Mouse (Mus musculus): ENCODE measurements at regions not wholly inside any gene's neighbourhood (a gene's known extent, or its start where the extent isn't known, plus 50 kb on each side); places are given as distances from the start of the nearest gene placed in this dataset.

- ATAC-seq: no peak
Measured at GRCm38 (mm10) chr3:60698189-60698588, 225.6 kb downstream of the Mbnl1 start.

GRCm38 (mm10) chr3:60707139-60707538 lies 234.5 kb downstream of the Mbnl1 start:
- WGBS: 84% methylated on average over 4 of the region's 4 CpGs
- Histone ChIP-seq H3K27ac (ENCODE audit: low read depth, low read length) (no peak overlapping the region), H3K4me1 (replicated peaks; ENCODE audit: control insufficient read depth, insufficient read depth, low read length) (no peaks in the 10 kb centered on the region), H3K9ac (ENCODE audit: low read depth, low read length) (no peak overlapping the region), H3K4me3 (ENCODE audit: low read depth, low read length) (no peak overlapping the region), H3K9me3 (ENCODE audit: control insufficient read depth) (no peaks in the 10 kb centered on the region), H3K36me3 (ENCODE audit: control insufficient read depth, insufficient read depth) (no peaks in the 10 kb centered on the region), H3K27me3 (replicated peaks; ENCODE audit: control insufficient read depth, insufficient read depth, low read length) (no peaks in the 10 kb centered on the region), H3K4me2 (replicated peaks; ENCODE audit: low read depth) (no peak overlapping the region)
- no peak for TF ChIP-seq CTCF (IDR thresholded peaks at IDR 0.05; ENCODE audit: low read depth)
- ATAC-seq: no peak

More at GRCm38 (mm10) chr3:60698189-60698588, 225.6 kb downstream of the Mbnl1 start:
- no peaks in the 10 kb centered on the region for H3K9me3 ChIP-seq (ENCODE audit: control insufficient read depth)
- H3K27me3 ChIP-seq (replicated peaks; ENCODE audit: control insufficient read depth, insufficient read depth, low read length): no peaks in the 10 kb centered on the region
- no peak for TF ChIP-seq CTCF (IDR thresholded peaks at IDR 0.05; ENCODE audit: low read depth)
- no peaks in the 10 kb centered on the region for H3K36me3 ChIP-seq (ENCODE audit: control insufficient read depth, insufficient read depth)
- no peak overlapping the region for H3K9ac ChIP-seq (ENCODE audit: low read depth, low read length)
- H3K4me1 ChIP-seq (replicated peaks; ENCODE audit: control insufficient read depth, insufficient read depth, low read length): no peaks in the 10 kb centered on the region
- H3K4me3 ChIP-seq (ENCODE audit: low read depth, low read length): no peak overlapping the region
- no peak overlapping the region for H3K27ac ChIP-seq (ENCODE audit: low read depth, low read length)
- no peak overlapping the region for H3K4me2 ChIP-seq (replicated peaks; ENCODE audit: low read depth)

- Histone ChIP-seq H3K4me2 (replicated peaks; ENCODE audit: low read depth) (no peak overlapping the region), H3K27ac (ENCODE audit: low read depth, low read length) (no peak overlapping the region), H3K4me3 (ENCODE audit: low read depth, low read length) (no peak overlapping the region), H3K4me1 (replicated peaks; ENCODE audit: control insufficient read depth, insufficient read depth, low read length) (no peaks in the 10 kb centered on the region), H3K9me3 (ENCODE audit: control insufficient read depth) (no peaks in the 10 kb centered on the region), H3K9ac (ENCODE audit: low read depth, low read length) (no peak overlapping the region), H3K36me3 (ENCODE audit: control insufficient read depth, insufficient read depth) (no peaks in the 10 kb centered on the region), H3K27me3 (replicated peaks; ENCODE audit: control insufficient read depth, insufficient read depth, low read length) (no peaks in the 10 kb centered on the region)
- 79% methylated on average over 4 of the region's 4 CpGs for WGBS
- ATAC-seq: no peak
- TF ChIP-seq CTCF (IDR thresholded peaks at IDR 0.05; ENCODE audit: low read depth): no peak
Measured at GRCm38 (mm10) chr3:60712896-60713295, 240.3 kb downstream of the Mbnl1 start.

- H3K36me3 ChIP-seq (ENCODE audit: control insufficient read depth, insufficient read depth): no peaks in the 10 kb centered on the region
- ATAC-seq: no peak
- H3K4me3 ChIP-seq (ENCODE audit: low read depth, low read length): no peak overlapping the region
- no peaks in the 10 kb centered on the region for H3K9me3 ChIP-seq (ENCODE audit: control insufficient read depth)
- H3K27ac ChIP-seq (ENCODE audit: low read depth, low read length): no peak overlapping the region
- no peak overlapping the region for H3K9ac ChIP-seq (ENCODE audit: low read depth, low read length)
- no peaks in the 10 kb centered on the region for H3K27me3 ChIP-seq (replicated peaks; ENCODE audit: control insufficient read depth, insufficient read depth, low read length)
- H3K4me1 ChIP-seq (replicated peaks; ENCODE audit: control insufficient read depth, insufficient read depth, low read length): no peaks in the 10 kb centered on the region
- no peak overlapping the region for H3K4me2 ChIP-seq (replicated peaks; ENCODE audit: low read depth)
- peak; percentile 43 for TF ChIP-seq CTCF (IDR thresholded peaks at IDR 0.05; ENCODE audit: low read depth)
Measured at GRCm38 (mm10) chr3:60720322-60720721, 247.7 kb downstream of the Mbnl1 start.

GRCm38 (mm10) chr3:60731331-60731730 lies 258.7 kb downstream of the Mbnl1 start:
- 88% methylated on average over 1 of the region's 1 CpGs for WGBS
- no peak for ATAC-seq
- no peaks in the 10 kb centered on the region for H3K36me3 ChIP-seq (ENCODE audit: control insufficient read depth, insufficient read depth)

GRCm38 (mm10) chr3:60740543-60741294 lies 261.9 kb upstream of the P2ry1 start:
- ATAC-seq: no peak
- no peak for TF ChIP-seq CTCF (IDR thresholded peaks at IDR 0.05; ENCODE audit: low read depth)
- no peaks in the 10 kb centered on the region for H3K27me3 ChIP-seq (replicated peaks; ENCODE audit: control insufficient read depth, insufficient read depth, low read length)
- no peaks in the 10 kb centered on the region for H3K36me3 ChIP-seq (ENCODE audit: control insufficient read depth, insufficient read depth)
- no peak overlapping the region for H3K4me2 ChIP-seq (replicated peaks; ENCODE audit: low read depth)
- H3K4me1 ChIP-seq (replicated peaks; ENCODE audit: control insufficient read depth, insufficient read depth, low read length): no peaks in the 10 kb centered on the region
- H3K4me3 ChIP-seq (ENCODE audit: low read depth, low read length): no peak overlapping the region
- no peaks in the 10 kb centered on the region for H3K9me3 ChIP-seq (ENCODE audit: control insufficient read depth)
- H3K9ac ChIP-seq (ENCODE audit: low read depth, low read length): no peak overlapping the region
- H3K27ac ChIP-seq (ENCODE audit: low read depth, low read length): no peak overlapping the region

More at GRCm38 (mm10) chr3:60731331-60731730, 258.7 kb downstream of the Mbnl1 start:
- H3K27ac ChIP-seq (ENCODE audit: low read depth, low read length): no peak overlapping the region
- no peak overlapping the region for H3K4me3 ChIP-seq (ENCODE audit: low read depth, low read length)
- no peak overlapping the region for H3K4me2 ChIP-seq (replicated peaks; ENCODE audit: low read depth)
- no peaks in the 10 kb centered on the region for H3K27me3 ChIP-seq (replicated peaks; ENCODE audit: control insufficient read depth, insufficient read depth, low read length)
- TF ChIP-seq CTCF (IDR thresholded peaks at IDR 0.05; ENCODE audit: low read depth): peak; percentile 21; the same call in 1 of the 2 replicates
- no peaks in the 10 kb centered on the region for H3K9me3 ChIP-seq (ENCODE audit: control insufficient read depth)
- H3K4me1 ChIP-seq (replicated peaks; ENCODE audit: control insufficient read depth, insufficient read depth, low read length): no peaks in the 10 kb centered on the region
- H3K9ac ChIP-seq (ENCODE audit: low read depth, low read length): no peak overlapping the region

Data from intestine, postnatal 0 days (tissue).